Mouse (Mus musculus): ENCODE data around the gene Arhgap44. TPM values are rescaled to one million over a fixed set of nuclear protein-coding genes. Genes with fewer than 3 reads are reported as not detected.
A peak's percentile ranks its signal among the peaks of the same experiment; 100 is the strongest.

The Arhgap44 gene
- total RNA-seq (2021), result 1 to 10 TPM; 6.0 to 7.7 TPM
- long read RNA-seq, experiment 1, full-length matches to known transcripts, result 1 of 1 reads
- long read RNA-seq, experiment 1, partial matches to known transcripts, result 0 of 1 reads
- long read RNA-seq, experiment 1, other reads (novel, unspliced or antisense), result 0 of 1 reads
- long read RNA-seq, experiment 2, full-length matches to known transcripts, result 1 of 2 reads
- long read RNA-seq, experiment 2, partial matches to known transcripts, result 0 of 2 reads
- long read RNA-seq, experiment 2, other reads (novel, unspliced or antisense), result 1 of 2 reads

GRCm38 (mm10) chr11:65162767-65163120 is at the start of gene Arhgap44:
Gene Arhgap44 (minus strand): TSS chr11:65162961.
- peak; percentile 74 for DNase-seq

GRCm38 (mm10) chr11:65211701-65212100 is 48.9 kb upstream of the Arhgap44 start:
- DNase-seq, result no peak

GRCm38 (mm10) chr11:65209441-65209840 is 46.7 kb upstream of the Arhgap44 start:
- no peak for DNase-seq

- no peak for DNase-seq
Observed at GRCm38 (mm10) chr11:65205306-65205705, 42.5 kb upstream of the Arhgap44 start.

GRCm38 (mm10) chr11:65204651-65205050 is 41.9 kb upstream of the Arhgap44 start:
- DNase-seq, result no peak

GRCm38 (mm10) chr11:65203020-65203419 is 40.3 kb upstream of the Arhgap44 start:
- DNase-seq, result no peak

GRCm38 (mm10) chr11:65202236-65202635 is 39.5 kb upstream of the Arhgap44 start:
- DNase-seq, result no peak

GRCm38 (mm10) chr11:65198026-65198425 is 35.3 kb upstream of the Arhgap44 start:
- DNase-seq, result no peak

- peak; percentile 64 for DNase-seq
Observed at GRCm38 (mm10) chr11:65197280-65197679, 34.5 kb upstream of the Arhgap44 start.

GRCm38 (mm10) chr11:65186974-65187373 is 24.2 kb upstream of the Arhgap44 start:
- no peak for DNase-seq

GRCm38 (mm10) chr11:65185114-65185513 is 22.4 kb upstream of the Arhgap44 start:
- no peak for DNase-seq

GRCm38 (mm10) chr11:65170121-65170750 is 7.5 kb upstream of the Arhgap44 start:
- DNase-seq, result no peak

GRCm38 (mm10) chr11:65161881-65162766 is 637 bp downstream of the Arhgap44 start:
- no peak for DNase-seq

- no peak for DNase-seq
Observed at GRCm38 (mm10) chr11:65160991-65161880, 1.5 kb downstream of the Arhgap44 start.

- no peak for DNase-seq
Observed at GRCm38 (mm10) chr11:65159791-65160190, 3.0 kb downstream of the Arhgap44 start, which contains the start of gene 1700086D15Rik. Gene 1700086D15Rik (minus strand): TSS chr11:65159891.

GRCm38 (mm10) chr11:65158658-65158990 is 4.1 kb downstream of the Arhgap44 start:
- no peak for DNase-seq

GRCm38 (mm10) chr11:65157966-65158657 is 4.6 kb downstream of the Arhgap44 start:
- DNase-seq, result no peak

- DNase-seq, result no peak
Observed at GRCm38 (mm10) chr11:65153006-65153405, 9.8 kb downstream of the Arhgap44 start.

- no peak for DNase-seq
Observed at GRCm38 (mm10) chr11:65148441-65148840, 14.3 kb downstream of the Arhgap44 start.

- DNase-seq, result no peak
Observed at GRCm38 (mm10) chr11:65142838-65143417, 19.8 kb downstream of the Arhgap44 start.

GRCm38 (mm10) chr11:65139030-65139429 is 23.7 kb downstream of the Arhgap44 start:
- DNase-seq, result no peak

All from gastrocnemius, postnatal 10 days (tissue).